Mouse (Mus musculus): Measurements from ENCODE around the gene Ctdsp1.
"Not testable (repeated sequence)": the region's sequence is repeated elsewhere in the genome, so short reads cannot be mapped to it uniquely, and the experiment has no call there.

The Ctdsp1 gene

DNA sequence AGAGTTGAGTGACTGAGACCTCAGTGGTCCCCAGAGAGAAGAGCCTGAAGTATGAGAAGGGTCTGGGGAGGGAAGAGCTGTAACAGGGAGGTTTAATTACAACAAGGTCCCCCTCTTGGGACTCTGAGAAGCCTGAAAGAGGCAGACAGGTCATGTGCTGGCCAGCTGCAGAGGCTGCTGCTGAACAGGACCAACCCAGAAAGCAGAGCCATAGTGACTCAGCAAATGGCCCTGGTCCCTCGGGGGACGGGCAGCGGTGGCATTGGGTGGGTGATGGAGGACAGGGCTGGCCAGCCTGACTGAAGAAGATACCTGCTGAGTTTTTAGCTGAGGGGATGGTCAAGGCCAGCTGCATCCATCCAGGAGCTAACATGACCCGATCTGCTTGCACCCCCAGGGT is 14.9 kb upstream of the Ctdsp1 start:
- DNase-seq (ENCODE audit: low spot score in 2 of 2): no peak

DNA sequence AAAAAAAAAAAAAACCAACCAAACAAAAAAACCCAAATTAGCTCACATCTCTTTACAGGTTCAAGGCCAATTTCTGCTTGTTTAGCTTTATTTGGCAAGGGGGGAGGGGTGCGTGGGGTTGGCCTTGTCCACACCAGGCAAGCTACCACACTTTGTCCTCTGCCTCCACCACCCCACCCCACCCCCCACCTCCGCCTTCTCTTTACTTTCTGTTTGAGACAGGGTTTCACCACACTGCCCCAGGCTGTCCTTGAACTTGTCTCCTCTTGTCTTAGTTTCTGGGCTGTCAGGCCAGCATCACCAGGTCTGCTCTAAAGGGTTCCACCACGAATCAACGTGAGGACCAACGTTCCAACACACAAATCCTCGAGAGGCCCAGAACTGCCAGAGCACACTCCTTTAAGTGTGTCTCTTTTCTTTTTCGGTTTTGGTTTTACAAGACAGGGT is 12.2 kb upstream of the Ctdsp1 start:
- DNase-seq (ENCODE audit: low spot score in 2 of 2): no peak

DNA sequence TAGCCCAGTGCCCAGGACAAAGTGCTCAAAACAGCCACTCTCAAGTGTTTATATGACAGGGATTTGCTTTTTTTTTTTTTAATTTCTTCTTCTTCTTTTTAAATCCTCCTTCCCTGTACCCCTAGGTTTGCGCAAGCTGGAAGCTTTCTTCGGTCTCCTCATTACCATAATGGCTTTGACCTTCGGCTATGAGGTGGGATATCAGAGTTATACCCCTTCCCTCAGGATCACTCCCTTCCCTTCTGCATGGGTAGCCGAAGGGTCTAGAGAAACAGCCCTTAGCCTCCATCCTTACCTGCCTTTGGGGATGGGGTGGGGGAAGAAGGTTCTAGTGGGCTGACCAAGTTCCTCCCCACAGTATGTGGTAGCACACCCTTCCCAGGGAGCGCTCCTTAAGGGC is 10.8 kb upstream of the Ctdsp1 start:
- no peak for DNase-seq (ENCODE audit: low spot score in 2 of 2)

DNA sequence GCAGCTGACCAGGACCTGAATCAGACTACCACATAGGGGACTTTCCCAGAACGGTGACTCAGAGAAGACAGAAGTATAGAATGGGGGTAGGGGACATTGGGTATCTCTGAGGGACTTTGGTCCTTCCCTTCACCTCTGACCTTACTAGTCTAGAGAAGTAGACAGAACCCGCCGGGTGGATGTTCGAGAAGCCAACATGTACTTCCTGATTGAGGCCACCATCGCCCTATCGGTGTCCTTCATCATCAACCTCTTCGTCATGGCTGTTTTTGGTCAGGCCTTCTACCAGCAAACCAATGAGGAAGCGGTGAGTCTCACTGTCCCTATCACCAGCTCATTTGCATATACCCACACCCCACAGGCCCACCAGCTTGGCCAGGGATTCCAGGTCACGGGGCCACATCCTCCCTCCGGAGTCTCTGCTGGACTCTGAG is 9.7 kb upstream of the Ctdsp1 start:
- no peak for DNase-seq (ENCODE audit: low spot score in 2 of 2)

DNA sequence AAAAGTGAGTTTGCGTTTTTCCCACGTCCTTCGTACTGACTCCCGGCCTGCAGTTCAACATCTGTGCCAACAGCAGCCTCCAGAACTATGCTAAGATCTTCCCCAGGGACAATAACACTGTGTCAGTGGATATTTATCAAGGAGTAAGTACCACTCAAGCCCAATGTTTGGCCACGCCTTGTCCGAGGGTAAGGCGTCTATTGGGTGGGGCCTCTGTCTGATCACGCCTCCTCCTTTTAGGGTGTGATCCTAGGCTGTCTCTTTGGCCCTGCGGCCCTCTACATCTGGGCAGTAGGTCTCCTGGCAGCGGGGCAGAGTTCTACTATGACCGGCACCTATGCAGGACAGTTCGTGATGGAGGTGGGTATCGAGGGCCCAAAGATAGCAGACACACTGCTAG is 7.9 kb upstream of the Ctdsp1 start:
- no peak for DNase-seq (ENCODE audit: low spot score in 2 of 2)

DNA sequence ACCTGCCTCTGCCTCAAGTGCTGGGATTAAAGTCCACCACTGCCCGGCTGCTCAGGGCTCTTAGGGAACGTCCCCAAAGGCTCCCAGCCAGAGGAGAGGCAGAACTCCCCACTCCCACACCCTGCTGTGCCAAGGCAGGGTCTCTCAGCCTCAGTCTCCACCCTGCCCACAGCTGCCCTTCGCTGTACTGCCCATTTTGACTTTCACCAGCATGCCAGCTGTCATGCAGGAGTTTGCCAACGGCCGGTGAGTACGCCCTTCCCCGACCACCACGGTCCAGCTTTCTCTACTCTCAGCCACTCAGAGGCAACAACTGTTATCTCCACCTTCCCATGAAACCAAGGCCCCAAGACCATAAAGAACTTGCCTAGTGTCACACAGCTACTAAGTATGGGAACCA is 6.8 kb upstream of the Ctdsp1 start:
- DNase-seq (ENCODE audit: low spot score in 2 of 2): no peak

DNA sequence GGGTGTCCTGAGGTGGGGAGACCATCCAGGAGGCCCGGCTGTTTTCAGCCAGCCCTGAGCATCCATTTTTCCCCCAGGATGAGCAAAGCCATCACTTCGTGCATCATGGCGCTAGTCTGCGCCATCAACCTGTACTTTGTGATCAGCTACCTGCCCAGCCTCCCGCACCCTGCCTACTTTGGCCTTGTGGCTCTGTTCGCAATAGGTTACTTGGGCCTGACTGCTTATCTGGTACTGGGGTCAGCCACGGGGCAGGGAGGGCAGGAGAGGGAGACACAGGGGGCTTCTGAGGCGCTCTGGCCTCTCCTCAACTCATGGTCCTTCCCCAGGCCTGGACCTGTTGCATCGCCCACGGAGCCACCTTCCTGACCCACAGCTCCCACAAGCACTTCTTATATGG is 6.2 kb upstream of the Ctdsp1 start:
- no peak for DNase-seq (ENCODE audit: low spot score in 2 of 2)

DNA sequence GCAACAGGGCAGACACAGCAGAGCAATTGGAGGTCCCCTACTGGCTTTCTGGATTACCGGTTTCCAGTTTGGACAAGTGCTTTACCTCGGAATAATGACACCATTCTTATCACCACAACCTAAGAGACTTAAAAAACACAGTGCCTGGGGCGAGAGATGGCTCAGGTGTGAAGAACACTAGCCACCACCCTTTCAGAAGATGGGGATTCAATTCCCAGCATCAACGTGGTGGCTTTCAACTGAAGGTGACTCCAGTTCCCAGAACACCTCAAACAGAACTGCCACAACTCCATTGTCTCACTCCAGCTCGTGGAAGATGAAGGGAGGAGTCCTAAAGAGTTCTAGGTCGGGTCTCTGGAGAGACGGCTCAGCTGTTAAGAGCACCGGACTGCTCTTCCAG is 5.8 kb upstream of the Ctdsp1 start:
- DNase-seq (ENCODE audit: low spot score in 2 of 2): no peak

DNA sequence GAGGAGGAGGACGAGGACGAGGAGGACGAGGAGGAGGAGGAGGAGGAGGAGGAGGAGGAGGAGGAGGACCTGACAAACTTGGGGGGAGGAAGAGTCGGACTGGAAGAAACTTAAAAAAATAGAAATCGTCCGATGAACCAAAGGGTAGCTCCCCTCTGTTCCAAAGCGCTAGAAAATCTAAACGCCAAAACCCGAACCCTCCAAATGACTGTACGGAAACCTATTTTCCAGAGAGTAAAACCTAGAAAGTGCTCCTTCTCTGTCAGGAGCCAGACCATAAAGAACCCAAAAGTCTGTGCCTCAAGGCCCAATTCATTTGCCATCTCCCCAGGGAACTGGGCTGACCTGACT is 5.0 kb upstream of the Ctdsp1 start:
- no peak for DNase-seq (ENCODE audit: low spot score in 2 of 2)

DNA sequence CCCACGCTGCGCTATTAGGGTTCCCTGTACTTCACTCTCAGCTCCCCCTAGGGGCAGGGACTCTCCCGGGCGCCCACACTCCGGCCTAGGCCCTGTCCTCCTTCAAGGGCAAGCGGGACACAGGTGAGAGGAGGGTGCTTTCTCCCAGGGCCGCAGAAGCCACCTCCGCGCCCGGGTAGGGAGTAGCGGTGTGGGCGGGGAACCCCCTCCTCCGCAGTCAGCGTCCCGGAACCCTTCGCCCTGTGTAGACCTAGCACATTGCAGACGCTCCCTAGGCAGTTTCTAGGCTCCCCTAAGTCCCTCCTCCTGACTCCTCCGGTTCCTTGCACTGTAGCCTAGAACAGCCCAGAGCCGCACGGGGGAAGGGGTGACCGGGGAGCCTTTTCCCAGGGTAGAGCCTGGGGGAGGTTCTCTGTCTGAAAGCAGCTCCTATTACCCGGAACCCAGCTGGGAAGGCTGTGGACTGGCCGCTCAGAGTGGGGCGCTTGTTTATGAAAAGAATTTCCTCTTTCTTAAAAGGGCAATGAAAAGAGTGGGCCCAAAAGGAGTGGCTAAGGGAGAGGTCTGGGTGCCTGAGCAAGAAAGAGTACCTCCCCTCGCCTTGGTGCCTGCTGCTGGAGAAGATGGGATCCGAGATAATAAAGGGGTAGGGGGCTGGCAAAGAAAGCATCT is 4.5 kb upstream of the Ctdsp1 start:
- peak; percentile 88 to 89 for DNase-seq (ENCODE audit: low spot score in 2 of 2)

DNA sequence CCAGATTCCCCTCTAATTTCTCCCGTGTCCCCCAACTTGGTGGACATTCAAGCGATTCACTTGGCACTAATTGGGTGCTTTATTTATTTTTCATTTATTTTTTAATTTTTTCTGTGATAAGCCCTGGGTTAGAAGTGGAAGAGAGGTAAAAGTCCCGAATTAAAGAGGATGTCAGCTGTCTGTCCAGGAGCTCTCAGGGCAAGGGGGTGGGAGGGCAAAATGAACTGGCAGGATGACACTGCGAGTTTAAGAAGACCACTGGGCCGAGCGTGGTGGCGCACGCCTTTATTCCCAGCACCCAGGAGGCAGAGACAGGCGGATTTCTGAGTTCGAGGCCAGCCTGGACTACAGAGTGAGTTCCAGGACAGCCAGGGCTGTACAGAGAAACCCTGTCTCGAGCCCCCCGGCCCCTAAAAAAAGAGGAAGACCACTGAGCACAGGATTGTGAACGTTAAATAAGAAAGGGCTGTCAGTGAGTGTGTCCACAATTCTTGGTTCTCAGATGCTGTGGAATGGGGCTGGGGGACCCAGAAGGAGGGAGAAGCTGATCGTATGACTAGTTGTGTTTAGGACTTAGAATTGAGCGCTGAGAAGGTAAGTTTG is 3.8 kb upstream of the Ctdsp1 start:
- DNase-seq (ENCODE audit: low spot score in 2 of 2): no peak

DNA sequence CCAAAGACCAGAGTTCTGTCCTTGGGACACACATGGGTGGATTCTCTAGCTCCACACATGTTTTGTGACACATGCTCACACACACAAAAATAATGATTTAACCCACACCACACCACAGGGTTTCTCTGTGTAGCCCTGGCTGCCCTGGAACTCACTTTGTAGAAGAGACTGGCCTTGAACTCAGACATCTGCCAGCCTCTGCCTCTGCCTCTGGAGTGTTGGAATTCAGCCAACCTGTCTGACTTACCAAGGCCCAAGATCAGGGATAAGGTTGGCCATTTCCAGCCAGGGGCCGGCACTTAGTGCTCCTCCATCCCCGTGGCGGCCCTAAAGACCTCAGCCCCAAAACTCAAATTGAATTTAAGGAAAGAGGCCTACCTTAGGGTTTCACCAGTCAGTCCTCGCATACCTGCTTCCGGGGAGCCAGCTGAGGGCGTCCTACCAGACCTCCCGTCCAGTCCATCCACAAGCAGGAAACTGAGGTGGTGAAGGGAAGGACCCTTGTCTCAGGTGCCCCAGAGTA is 2.9 kb upstream of the Ctdsp1 start:
- DNase-seq (ENCODE audit: low spot score in 2 of 2): no peak

DNA sequence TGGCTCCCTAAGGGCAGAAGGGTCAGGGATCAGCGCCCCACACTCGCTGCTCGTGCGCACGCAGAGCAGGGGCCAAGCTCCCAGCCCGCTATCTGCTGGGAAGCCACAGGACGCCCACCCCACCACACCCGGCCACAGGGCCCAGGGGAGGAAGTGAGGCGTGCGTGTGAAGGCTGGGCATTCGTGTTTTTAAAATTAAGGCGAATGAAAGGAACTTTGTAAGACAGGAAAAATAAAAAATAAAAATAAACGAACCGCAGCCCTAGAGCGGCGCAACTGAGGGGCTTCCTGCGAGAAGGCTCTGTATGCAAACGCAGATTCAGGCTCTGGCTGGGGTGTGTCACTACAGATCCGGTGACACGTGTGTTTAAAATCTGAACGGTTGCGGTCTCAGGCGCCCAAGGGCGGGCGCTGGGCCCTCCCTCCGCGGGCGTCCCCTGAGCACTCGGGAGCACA is 1.4 kb upstream of the Ctdsp1 start:
- no peak for DNase-seq (ENCODE audit: low spot score in 2 of 2)

DNA sequence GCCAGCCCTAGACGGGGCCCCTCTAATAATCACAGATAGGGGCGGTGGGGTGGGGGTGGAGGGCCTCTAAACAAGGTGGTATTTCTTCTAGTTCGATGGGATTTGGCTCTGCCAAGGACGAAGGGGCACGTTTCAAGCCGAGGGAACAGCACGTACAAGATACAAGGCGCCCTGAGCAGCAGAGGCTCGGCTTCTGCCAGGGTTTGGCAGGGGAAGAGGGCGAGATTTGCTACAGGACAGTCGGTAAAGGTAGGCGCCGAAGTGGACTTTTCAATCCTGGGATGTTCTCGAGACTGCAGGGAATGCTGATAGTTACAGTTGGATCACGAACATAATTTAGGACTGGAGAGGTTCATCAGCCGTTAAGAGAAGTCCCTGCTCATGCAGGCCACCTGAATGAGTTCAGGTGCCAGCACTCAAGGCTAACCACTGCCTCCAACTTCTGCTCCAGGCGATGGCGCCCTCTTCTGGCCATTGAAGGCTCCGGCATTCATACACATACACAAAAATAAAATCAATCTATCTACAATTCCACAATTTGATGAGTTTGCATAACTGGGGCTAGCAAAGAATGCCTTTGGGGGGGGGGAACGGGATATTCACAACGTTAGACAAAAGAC is 912 bp upstream of the Ctdsp1 start:
- no peak for DNase-seq (ENCODE audit: low spot score in 2 of 2)

DNA sequence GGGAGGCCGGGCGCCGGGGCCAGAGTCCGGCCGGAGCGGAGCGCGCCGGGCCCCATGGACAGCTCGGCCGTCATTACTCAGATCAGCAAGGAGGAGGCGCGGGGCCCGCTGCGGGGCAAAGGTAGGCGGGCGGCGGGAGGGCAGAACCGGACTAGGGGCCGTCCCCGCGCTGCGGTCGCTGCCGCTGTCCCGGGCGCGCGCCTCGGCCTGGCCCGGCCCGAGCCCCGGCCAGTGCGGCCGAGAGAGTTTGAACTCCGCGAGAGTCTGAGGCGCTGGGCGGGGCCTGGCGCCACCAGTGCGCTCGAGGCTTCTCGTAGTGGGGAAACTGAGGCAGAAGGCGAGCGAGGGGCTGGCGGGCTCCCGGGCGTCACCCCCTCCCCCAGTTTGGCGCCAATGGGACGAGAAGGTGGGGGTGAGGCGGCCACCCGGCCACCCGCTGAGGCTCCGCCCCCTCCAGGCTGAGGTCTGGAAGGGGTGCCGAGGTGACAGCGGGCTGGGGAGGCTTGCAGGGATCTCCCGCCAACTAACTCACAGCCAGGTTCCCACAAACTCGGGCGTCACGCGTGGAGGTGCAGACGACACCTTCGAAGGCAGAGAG is 634 bp downstream of the Ctdsp1 start:
- peak in 1 of 2 experiments; percentile 32 for DNase-seq (ENCODE audit: low spot score in 2 of 2)

DNA sequence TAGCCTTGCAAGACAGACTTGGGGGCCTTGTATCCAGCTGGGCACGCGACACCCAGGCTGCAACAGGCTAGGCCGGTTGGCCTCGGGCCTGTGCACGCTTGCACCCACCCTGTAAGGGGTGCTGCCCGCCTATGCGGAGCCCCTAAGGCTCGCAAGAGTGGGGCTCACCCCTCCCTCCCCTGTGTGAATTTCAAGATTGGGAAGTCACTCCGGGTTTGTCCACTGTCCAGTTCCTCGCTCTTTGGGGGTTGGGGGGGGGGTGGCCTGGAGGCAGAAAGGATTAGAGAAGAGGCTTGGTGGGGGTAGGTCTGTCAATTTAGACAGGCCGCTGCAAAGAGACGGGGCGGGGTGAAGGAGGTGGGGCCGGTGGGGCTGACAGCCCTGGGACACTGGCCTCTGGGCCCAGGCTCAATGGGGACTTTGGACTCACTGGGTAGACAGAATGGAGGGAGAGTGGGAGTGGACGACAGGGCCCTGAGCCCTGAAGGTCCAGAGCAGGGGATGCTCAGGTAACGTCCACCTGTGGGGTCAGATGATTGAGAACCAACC is 1.2 kb downstream of the Ctdsp1 start:
- no peak for DNase-seq (ENCODE audit: low spot score in 2 of 2)

DNA sequence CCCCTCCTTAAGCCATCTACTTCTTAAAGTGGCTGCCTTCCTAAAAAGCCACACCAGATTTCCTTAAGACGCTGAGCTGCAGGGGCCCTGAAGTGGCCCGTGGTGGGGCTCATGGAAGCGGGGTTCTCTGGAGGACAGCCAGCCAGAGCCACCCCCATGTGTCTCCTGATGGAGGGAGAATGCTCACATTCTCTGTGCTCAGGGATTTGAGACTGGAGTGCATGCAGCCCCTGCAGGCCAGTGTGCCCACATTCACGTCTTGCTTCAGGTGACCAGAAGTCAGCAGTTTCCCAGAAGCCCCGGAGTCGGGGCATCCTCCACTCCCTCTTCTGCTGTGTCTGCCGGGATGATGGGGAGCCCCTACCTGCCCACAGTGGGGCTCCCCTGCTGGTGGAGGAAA is 1.7 kb downstream of the Ctdsp1 start:
- no peak for DNase-seq (ENCODE audit: low spot score in 2 of 2)

DNA sequence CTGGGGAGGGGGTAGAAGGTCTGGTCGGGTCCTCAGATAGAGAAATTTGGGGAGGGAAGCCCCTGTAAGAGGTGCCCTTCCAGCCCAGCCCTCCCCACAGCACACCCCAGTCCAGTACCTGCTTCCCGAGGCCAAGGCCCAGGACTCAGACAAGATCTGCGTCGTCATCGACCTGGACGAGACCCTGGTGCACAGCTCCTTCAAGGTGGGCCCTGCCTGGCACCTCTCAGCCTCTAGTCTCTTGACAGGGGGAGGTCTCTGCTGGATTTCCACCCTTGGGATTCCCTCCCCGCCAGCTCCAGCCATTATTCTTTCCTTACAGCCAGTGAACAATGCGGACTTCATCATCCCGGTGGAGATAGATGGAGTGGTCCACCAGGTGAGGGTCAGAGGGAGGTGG is 2.4 kb downstream of the Ctdsp1 start:
- DNase-seq (ENCODE audit: low spot score in 2 of 2): no peak

DNA sequence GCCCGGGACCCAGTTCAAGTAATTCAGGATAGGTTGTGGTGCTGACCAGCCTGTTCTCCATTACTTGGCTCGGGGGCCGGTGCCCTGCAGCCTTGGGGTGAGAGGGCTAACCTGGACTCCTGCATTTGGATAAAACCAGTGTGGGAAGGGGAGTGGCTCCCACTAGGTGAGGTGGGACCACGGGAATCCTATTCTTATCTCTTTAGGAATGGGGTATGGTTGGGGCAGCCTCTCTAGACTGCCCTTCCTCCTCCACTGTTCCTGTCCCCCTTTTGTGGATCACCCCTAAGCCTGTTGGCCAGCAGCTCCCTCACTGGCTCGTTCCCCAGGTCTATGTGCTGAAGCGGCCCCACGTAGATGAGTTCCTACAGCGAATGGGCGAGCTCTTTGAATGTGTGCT is 3.0 kb downstream of the Ctdsp1 start:
- DNase-seq (ENCODE audit: low spot score in 2 of 2): no peak

DNA sequence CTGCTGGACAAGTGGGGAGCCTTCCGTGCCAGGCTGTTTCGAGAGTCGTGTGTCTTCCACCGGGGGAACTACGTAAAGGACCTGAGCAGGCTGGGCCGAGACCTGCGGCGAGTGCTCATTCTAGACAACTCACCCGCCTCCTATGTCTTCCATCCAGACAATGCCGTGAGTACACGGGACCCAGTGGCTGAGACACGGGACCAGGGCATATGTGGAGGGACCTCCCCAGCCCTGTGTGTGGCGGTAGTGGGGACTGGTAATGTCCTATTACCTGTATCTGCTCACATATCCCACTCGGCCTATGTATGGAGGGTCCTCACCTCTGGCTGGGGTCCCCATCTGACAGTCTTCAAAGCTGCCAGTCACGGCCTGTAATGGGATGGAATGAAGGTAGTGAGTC is 3.5 kb downstream of the Ctdsp1 start:
- DNase-seq (ENCODE audit: low spot score in 2 of 2): no peak

DNA sequence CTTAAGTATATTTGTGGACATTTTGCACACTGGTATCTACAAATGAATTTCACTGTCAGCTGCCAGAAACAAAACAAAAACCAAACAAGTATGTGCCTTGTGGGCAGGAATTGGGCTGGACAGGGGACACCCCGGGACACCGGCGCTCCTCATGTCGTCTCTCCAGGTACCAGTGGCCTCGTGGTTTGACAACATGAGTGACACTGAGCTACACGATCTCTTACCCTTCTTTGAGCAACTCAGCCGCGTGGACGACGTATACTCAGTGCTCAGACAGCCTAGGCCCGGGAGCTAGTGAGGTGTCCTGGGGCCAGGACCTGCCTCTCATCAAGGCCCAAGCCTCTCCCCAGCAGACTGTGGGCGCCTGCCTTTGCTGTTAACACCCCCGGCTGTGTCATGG is 4.0 kb downstream of the Ctdsp1 start:
- DNase-seq (ENCODE audit: low spot score in 2 of 2): no peak

DNA sequence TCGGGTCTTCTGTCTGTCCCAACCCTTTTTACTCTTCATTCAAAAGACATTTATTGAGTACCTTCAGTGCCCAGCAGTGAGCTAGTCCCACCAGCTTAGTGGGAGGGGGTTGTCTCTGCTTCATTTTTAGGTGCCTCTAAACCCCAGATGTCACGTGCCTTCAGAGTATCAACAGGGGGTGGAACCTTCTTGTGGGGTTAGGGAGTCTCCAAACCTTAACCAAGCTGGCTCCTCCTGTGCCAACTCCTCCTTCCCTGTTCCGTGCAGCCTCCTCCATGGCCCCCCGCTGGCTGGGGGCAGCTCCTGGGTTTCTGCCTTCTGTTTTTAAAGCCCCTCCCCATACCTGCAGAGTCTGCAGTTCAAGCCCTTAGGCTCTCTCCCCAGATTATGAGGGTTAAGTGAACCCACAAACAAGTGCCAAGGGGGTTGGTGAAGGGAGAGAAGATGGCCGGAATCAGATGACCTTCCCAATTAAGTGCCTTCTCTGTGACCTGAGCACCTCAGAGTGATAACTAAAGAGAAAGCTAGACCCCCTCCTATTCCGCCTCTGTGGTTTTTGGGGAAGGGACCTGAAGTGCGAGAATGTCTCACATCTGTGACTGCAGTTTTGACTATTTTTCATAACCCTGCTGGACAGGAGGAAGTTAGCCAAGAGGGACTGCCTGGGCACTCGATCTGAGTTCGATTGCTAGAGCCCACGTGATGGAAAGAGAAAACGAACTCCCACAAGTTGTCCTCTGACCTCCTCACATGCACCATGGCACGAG is 5.3 kb downstream of the Ctdsp1 start:
- not testable (repeated sequence) for DNase-seq (ENCODE audit: low spot score in 2 of 2)
